Mouse (Mus musculus): Measurements from ENCODE around the gene Carm1. TPM values are rescaled to one million over a fixed set of nuclear protein-coding genes. Genes with fewer than 3 reads are reported as not detected.
"Not testable (repeated sequence)": the region's sequence is repeated elsewhere in the genome, so short reads cannot be mapped to it uniquely, and the experiment has no call there.

Carm1 gene
- total RNA-seq, 1 experiment from 2014 or later: 21.0 TPM

GRCm38 (mm10) chr9:21527100-21527801 lies 19.4 kb upstream of the Carm1 start:
- ATAC-seq (replicated peaks in 1 of 2; ENCODE audit: insufficient read depth in 1 of 2, low FRiP score in 2 of 2, low TSS enrichment in 1 of 2, low read depth in 1 of 2, poor library complexity in 2 of 2, severe bottlenecking in 2 of 2): no peak

- peak; percentile 54 to 62 for ATAC-seq (replicated peaks in 1 of 2; ENCODE audit: insufficient read depth in 1 of 2, low FRiP score in 2 of 2, low TSS enrichment in 1 of 2, low read depth in 1 of 2, poor library complexity in 2 of 2, severe bottlenecking in 2 of 2)
Measured at GRCm38 (mm10) chr9:21527917-21528324, 18.8 kb upstream of the Carm1 start.

- no peak for ATAC-seq (replicated peaks in 1 of 2; ENCODE audit: insufficient read depth in 1 of 2, low FRiP score in 2 of 2, low TSS enrichment in 1 of 2, low read depth in 1 of 2, poor library complexity in 2 of 2, severe bottlenecking in 2 of 2)
Measured at GRCm38 (mm10) chr9:21536501-21536900, 10.2 kb upstream of the Carm1 start.

- no peak for ATAC-seq (replicated peaks in 1 of 2; ENCODE audit: insufficient read depth in 1 of 2, low FRiP score in 2 of 2, low TSS enrichment in 1 of 2, low read depth in 1 of 2, poor library complexity in 2 of 2, severe bottlenecking in 2 of 2)
Measured at GRCm38 (mm10) chr9:21537009-21537408, 9.7 kb upstream of the Carm1 start.

GRCm38 (mm10) chr9:21539981-21540753 lies 6.5 kb upstream of the Carm1 start:
- ATAC-seq (replicated peaks in 1 of 2; ENCODE audit: insufficient read depth in 1 of 2, low FRiP score in 2 of 2, low TSS enrichment in 1 of 2, low read depth in 1 of 2, poor library complexity in 2 of 2, severe bottlenecking in 2 of 2): peak in 1 of 2 experiments; percentile 42; a peak in 1 of 4 replicates

GRCm38 (mm10) chr9:21542001-21542400 lies 4.7 kb upstream of the Carm1 start:
- ATAC-seq (replicated peaks in 1 of 2; ENCODE audit: insufficient read depth in 1 of 2, low FRiP score in 2 of 2, low TSS enrichment in 1 of 2, low read depth in 1 of 2, poor library complexity in 2 of 2, severe bottlenecking in 2 of 2): not testable (repeated sequence)

- ATAC-seq (replicated peaks in 1 of 2; ENCODE audit: insufficient read depth in 1 of 2, low FRiP score in 2 of 2, low TSS enrichment in 1 of 2, low read depth in 1 of 2, poor library complexity in 2 of 2, severe bottlenecking in 2 of 2): peak; percentile 43 to 54
Measured at GRCm38 (mm10) chr9:21545351-21545915, 1.3 kb upstream of the Carm1 start.

GRCm38 (mm10) chr9:21545916-21546788 lies 542 bp upstream of the Carm1 start:
- peak; percentile 91 for ATAC-seq (replicated peaks in 1 of 2; ENCODE audit: insufficient read depth in 1 of 2, low FRiP score in 2 of 2, low TSS enrichment in 1 of 2, low read depth in 1 of 2, poor library complexity in 2 of 2, severe bottlenecking in 2 of 2)

GRCm38 (mm10) chr9:21547075-21547941 lies 614 bp downstream of the Carm1 start:
- ATAC-seq (replicated peaks in 1 of 2; ENCODE audit: insufficient read depth in 1 of 2, low FRiP score in 2 of 2, low TSS enrichment in 1 of 2, low read depth in 1 of 2, poor library complexity in 2 of 2, severe bottlenecking in 2 of 2): no peak

GRCm38 (mm10) chr9:21551049-21551448 lies 4.4 kb downstream of the Carm1 start:
- ATAC-seq (replicated peaks in 1 of 2; ENCODE audit: insufficient read depth in 1 of 2, low FRiP score in 2 of 2, low TSS enrichment in 1 of 2, low read depth in 1 of 2, poor library complexity in 2 of 2, severe bottlenecking in 2 of 2): no peak

- no peak for ATAC-seq (replicated peaks in 1 of 2; ENCODE audit: insufficient read depth in 1 of 2, low FRiP score in 2 of 2, low TSS enrichment in 1 of 2, low read depth in 1 of 2, poor library complexity in 2 of 2, severe bottlenecking in 2 of 2)
Measured at GRCm38 (mm10) chr9:21553607-21554273, 7.0 kb downstream of the Carm1 start.

- ATAC-seq (replicated peaks in 1 of 2; ENCODE audit: insufficient read depth in 1 of 2, low FRiP score in 2 of 2, low TSS enrichment in 1 of 2, low read depth in 1 of 2, poor library complexity in 2 of 2, severe bottlenecking in 2 of 2): no peak
Measured at GRCm38 (mm10) chr9:21555198-21555742, 8.6 kb downstream of the Carm1 start.

- no peak for ATAC-seq (replicated peaks in 1 of 2; ENCODE audit: insufficient read depth in 1 of 2, low FRiP score in 2 of 2, low TSS enrichment in 1 of 2, low read depth in 1 of 2, poor library complexity in 2 of 2, severe bottlenecking in 2 of 2)
Measured at GRCm38 (mm10) chr9:21556996-21557395, 10.3 kb downstream of the Carm1 start.

GRCm38 (mm10) chr9:21557556-21557955 lies 10.9 kb downstream of the Carm1 start:
- ATAC-seq (replicated peaks in 1 of 2; ENCODE audit: insufficient read depth in 1 of 2, low FRiP score in 2 of 2, low TSS enrichment in 1 of 2, low read depth in 1 of 2, poor library complexity in 2 of 2, severe bottlenecking in 2 of 2): no peak

- peak; percentile 20 to 53; a peak in 1 of 4 replicates for ATAC-seq (replicated peaks in 1 of 2; ENCODE audit: insufficient read depth in 1 of 2, low FRiP score in 2 of 2, low TSS enrichment in 1 of 2, low read depth in 1 of 2, poor library complexity in 2 of 2, severe bottlenecking in 2 of 2)
Measured at GRCm38 (mm10) chr9:21558366-21558765, 11.7 kb downstream of the Carm1 start.

GRCm38 (mm10) chr9:21559151-21559550 lies 12.5 kb downstream of the Carm1 start:
- ATAC-seq (replicated peaks in 1 of 2; ENCODE audit: insufficient read depth in 1 of 2, low FRiP score in 2 of 2, low TSS enrichment in 1 of 2, low read depth in 1 of 2, poor library complexity in 2 of 2, severe bottlenecking in 2 of 2): no peak
